Mouse (Mus musculus) thymus, adult 2 months (tissue): ENCODE measurements at regions not wholly inside any gene's neighbourhood (a gene's known extent, or its start where the extent isn't known, plus 50 kb on each side); places are given as distances from the start of the nearest gene placed in this dataset.

Source experiments
- CTCF ChIP-seq: fragments of 200-500 bp; IDR thresholded peaks from 2 replicates; pipeline ENCODE4 v1.5.1; 2012; ENCODE audit warnings: mild to moderate bottlenecking, control low read depth, low read length, moderate library complexity, borderline replicate concordance; ENCODE audit not compliant: control insufficient read depth, poor library complexity, insufficient read depth; ENCODE audit errors: extremely low read depth
- POLR2A ChIP-seq: fragments of 200-500 bp; IDR thresholded peaks from 2 replicates; pipeline ENCODE4 v1.6.1; 2012; ENCODE audit warnings: mild to moderate bottlenecking, low read length, control low read depth, moderate library complexity; ENCODE audit not compliant: control insufficient read depth, poor library complexity, insufficient read depth; ENCODE audit errors: extremely low read depth

DNA sequence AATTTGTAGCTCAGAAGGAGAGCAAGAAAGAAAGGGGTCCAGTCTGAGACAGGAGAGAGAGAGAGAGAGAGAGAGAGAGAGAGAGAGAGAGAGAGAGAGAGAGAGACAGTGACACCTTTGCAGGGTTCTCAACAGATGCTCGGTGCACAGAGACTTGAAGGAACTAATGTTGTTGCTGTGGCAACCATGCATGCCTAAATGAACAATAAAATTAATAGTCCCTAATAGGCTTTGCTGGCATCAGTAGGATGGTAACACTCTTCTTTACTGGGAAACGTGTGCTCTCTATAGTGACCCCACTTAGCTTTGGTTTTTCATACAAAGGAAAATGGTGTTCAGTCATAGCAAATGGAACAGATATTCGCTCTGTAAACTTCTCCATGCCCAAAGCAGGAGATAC is 69.5 kb upstream of the Gnao1 start:
- TF ChIP-seq POLR2A (no peak), CTCF (no peak)
